Mouse (Mus musculus) liver, adult (tissue): ENCODE measurements around the gene Apol8.

Experiments used
- GATA4 ChIP-seq: IDR thresholded peaks from 2 replicates; pipeline ENCODE4 v1.6.1; 2014; ENCODE audit warnings: mild to moderate bottlenecking, low read length; ENCODE audit not compliant: insufficient replicate concordance

Gene Apol8

DNA sequence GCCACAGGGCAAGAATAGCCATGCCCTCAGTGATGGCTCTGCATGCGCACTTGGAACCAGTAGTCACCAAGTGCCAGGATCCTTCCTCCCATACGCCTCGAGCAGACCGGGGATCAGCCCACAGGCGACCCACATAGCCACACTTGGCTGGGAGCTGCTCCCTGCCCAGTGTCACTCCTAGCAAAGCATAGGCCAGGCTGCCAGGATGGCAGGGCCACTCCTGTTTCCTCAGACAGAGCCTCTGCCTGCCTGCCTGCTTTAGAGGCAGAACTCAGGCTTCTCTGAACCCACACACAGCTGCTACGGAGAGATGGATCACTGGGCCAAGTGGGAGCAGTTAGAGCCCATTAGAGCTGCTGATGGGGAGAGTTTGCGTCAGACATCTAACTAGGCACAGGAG lies 36.8 kb upstream of the Apol8 start:
- no peak for TF ChIP-seq GATA4

- no peak for TF ChIP-seq GATA4
These were observed 36.3 kb upstream of the Apol8 start for GRCm38 (mm10) chr15:77793094-77793493.

GRCm38 (mm10) chr15:77792056-77792455 lies 35.3 kb upstream of the Apol8 start:
- TF ChIP-seq GATA4, result no peak

- no peak for TF ChIP-seq GATA4
These were observed 34.0 kb upstream of the Apol8 start for GRCm38 (mm10) chr15:77790656-77791405.

- TF ChIP-seq GATA4, result no peak
These were observed 32.4 kb upstream of the Apol8 start for GRCm38 (mm10) chr15:77789186-77789585.

GRCm38 (mm10) chr15:77788356-77788755 lies 31.6 kb upstream of the Apol8 start:
- no peak for TF ChIP-seq GATA4

DNA sequence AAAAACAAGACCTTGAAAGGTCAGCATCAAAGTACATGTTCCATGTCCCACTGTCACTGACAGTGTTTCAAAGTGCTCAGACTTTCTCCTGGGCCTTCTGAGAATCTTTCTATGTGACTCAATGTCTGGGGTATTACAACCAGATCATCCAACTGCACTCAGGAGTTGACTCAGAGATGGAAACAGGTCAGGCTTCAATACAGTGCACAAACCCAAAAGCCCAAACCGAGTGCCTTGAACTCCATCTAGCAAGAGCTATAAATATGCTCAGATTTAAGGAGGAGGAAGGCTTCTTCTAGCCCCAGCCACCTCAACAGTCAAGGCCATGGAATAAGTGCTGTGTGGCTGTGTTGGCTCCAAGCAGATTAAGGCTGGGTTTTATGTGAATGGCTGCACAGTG lies 29.0 kb upstream of the Apol8 start:
- TF ChIP-seq GATA4, result no peak

DNA sequence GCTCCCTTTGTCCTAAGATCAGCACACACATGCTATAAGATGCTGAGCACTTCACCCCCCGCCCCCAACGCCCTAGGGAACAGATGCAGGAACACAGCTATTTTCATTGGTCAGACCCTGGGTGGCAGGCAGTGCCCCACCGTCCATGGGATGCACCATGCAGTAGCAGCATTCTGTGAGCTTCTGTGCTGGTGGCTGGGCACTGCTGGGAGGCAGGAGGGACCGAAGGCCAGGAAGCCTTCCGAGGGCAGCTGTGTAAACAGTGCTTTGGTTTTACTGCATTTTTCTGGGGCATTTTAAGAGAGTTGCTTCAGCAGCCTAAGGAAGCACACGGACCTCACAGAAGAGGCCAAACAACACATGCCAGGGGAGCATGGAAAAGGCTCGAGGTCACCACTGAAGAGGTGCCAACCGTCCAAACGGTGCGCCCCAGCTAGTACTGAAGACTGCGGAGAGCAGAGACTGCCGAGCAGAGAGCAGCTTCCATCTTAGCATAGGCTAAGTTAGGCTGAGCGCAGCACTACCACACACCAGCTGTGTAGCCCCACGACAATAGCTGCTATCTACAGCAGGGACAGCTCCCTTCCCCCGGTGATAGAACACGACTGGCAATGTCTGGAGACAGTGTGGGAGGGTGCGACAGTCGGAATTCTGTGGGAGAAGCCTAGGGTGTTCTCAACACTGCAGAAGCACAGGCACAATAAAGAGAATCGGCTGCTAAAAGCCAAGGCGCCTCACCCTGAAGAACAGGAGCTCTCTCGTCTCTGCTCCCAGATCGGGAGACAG lies 27.4 kb upstream of the Apol8 start:
- TF ChIP-seq GATA4, result no peak

DNA sequence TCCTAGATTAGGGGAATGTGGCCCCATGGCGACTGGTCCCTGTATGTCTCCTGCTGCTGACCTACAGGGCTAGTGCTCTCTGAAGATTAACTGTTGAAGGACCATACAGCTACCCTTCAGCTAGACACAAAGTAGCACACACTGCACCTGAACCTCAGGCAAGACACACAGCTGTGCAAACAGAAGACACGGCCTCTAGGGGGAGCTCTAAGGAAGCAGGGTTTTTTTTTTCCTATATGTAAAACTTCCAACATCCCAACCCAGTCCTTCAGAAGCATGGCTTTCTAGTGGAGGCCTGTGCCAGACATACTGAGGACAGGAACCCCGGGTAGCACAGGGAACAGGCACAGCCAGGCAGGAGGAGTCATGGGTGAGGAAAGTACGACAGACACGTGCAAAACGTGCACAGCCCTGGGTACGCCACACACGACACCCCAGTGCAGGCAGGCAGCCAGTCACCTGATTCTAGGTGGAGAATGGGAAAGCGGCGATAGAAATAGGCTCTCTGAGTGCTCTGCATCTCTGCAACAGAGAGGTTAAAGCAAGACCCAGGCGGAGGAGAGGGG lies 25.7 kb upstream of the Apol8 start:
- TF ChIP-seq GATA4, result no peak

DNA sequence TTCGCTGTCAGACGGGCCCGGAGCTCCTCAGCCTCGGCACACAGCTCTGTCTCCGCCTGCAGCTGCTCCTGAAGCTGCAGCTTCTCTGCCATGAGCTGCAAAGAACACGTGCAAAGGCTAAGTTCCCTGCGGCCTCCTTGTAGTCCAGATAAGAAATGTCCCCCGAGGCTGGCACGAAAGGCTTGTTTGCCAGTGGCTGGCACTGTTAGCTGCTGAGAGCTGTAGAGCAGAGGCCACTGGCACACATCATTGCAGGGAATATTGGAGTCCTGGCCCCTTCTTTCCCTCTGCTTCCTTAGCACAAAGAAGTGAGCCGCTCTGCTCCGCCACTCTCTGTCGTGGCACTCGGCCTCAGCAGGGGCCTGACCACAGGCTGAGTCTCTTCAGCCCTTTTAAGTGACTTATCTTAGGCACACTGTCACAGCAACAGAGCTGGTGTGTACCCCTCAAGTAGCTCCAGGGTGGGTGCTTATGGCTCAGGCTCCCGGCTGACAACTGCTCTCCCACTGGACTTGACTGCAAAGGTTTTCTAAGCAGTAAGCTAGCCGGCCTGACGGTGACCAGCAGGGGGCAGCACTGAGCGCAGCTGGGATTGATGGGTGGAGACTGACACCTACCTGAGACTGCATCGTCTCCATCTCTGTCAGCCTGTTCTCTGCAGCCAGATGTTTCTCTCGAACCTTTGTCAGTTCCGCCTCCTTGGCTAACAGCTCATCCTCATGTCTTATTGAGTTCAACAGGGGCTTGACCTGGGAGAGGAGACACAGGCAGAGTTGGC lies 18.6 kb upstream of the Apol8 start:
- TF ChIP-seq GATA4, result no peak

DNA sequence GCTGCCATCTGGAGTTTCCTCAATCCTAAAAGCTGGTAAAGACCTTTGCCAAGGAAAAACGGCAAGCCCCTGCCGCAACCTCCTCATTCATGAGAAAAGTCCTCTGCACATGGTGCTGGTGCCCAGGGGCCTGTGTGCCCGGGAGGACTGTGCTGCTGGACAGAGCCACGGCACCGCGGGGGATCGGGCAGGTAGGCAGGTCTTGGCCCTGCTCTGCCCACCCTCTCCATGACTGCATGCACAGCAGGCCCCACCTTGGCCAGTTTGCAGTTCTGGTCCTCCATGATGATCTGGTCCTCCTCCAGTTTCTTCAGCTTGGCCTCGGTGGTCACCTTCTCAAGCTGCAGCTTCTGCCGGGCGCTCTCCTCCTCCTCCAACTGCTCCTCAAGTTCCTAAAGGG lies 17.5 kb upstream of the Apol8 start:
- TF ChIP-seq GATA4, result no peak

GRCm38 (mm10) chr15:77773099-77773915 lies 16.5 kb upstream of the Apol8 start:
- no peak for TF ChIP-seq GATA4

GRCm38 (mm10) chr15:77770942-77771341 lies 14.1 kb upstream of the Apol8 start:
- no peak for TF ChIP-seq GATA4

- TF ChIP-seq GATA4, result no peak
These were observed 13.5 kb upstream of the Apol8 start for GRCm38 (mm10) chr15:77770341-77770740.

DNA sequence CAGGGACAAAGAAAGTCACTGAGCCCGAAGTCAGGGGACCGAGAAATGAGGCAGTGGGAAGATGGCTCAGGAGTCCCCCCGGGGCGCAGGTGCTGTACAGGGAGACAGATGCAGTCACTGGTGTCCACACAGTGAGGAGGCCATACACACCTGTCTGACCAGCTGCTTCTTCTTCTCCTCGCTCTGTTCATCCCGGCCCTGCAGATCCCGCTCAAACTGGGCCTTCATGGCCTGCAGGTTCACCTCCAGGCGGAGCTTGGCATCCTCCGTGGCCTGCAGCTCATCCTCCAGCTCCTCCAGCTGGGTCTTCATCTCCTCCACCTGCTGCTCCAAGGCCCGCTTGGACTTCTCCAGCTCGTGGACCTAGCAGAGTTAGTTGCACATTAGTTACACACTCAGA lies 10.2 kb upstream of the Apol8 start:
- TF ChIP-seq GATA4, result no peak
